Mouse (Mus musculus) neutrophil, adult 5-6 weeks (primary cell): ENCODE measurements around the gene Gm572. TPM values are rescaled to one million over a fixed set of nuclear protein-coding genes. Genes with fewer than 3 reads are reported as not detected.

ENCODE experiments used
- ATAC-seq: fragments of 151-379, 151-347 bp; 2 replicates; pipeline ENCODE4 v1.8.0; 2017; ENCODE audit warnings: mild to moderate bottlenecking, moderate TSS enrichment; ENCODE audit not compliant: insufficient number of reproducible peaks, poor library complexity, low FRiP score, severe bottlenecking; ENCODE audit errors: extremely low read depth
- total RNA-seq: library from RNA; stranded (forward); fragments of 200-1000 nt; gene quantifications from 2 replicates; pipeline ENCODE4 v1.2.3, GENCODE M21; 2017

The Gm572 gene
- total RNA-seq, 1 experiment from 2014 or later, result 0.35 TPM

DNA sequence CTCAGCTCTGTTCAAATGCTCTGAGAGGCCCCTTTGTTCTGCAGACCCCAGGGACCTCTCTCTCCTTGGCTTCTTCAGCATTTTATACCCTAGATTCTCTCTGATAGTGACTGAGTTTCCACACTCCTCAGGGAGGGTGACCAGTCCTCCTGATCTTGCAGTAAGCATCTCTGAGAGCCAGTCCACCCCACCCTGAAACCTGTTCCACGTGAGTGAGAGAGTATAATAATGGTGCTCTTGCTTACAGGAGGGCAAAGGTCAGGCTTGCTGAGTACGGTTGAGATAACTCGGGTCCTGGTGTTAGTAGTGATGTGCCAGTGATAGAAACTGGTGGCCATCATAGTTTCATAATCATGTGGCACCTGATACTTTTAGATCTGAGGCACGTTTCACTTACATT is 48.1 kb downstream of the Gm572 start:
- no peak for ATAC-seq

- no peak for ATAC-seq
These were observed 50.4 kb downstream of the Gm572 start for GRCm38 (mm10) chr4:148693417-148693959.

GRCm38 (mm10) chr4:148704756-148705155 is 61.6 kb downstream of the Gm572 start:
- no peak for ATAC-seq

- ATAC-seq, result no peak
These were observed 65.7 kb downstream of the Gm572 start for GRCm38 (mm10) chr4:148708836-148709235.

DNA sequence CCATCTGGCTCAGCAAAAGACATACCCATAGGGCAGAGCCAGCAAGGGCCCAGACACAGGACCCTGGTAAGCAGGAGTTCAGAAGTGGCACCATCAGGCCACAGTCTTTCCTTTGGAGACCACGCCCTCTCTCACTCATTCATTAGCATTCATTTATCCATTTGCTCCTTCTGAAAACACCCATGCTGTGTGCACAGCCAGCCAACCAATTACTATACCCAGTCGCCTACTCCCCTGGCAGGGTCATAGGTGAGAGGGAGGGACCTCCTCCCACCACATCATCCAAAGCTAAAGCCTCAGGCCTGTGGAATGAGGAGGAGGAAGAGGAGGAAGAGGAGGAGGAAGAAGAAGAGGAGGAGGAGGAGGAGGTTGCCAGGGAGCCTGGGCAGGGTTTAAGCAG is 67.3 kb downstream of the Gm572 start:
- no peak for ATAC-seq

DNA sequence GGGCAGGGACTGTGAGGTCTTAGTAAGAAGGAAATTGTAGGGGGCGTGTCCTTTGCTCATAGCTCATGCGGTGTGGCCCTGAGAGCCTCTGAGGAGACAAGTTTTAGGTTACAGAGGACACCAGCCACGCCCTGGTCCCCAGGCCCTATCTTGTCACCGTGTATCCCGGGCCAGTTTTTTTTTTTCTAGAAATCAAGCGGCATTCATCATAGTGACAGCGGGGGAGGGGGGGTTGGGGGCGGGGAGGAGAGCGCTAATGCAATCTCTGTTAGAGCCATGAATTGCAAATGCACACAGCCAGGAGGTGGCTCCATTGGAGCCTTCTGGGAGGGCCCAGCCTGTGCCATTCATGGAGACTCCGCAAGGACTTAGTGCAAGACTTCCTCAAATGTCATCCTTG is 68.2 kb downstream of the Gm572 start:
- ATAC-seq, result no peak

- ATAC-seq, result no peak
These were observed 69.5 kb downstream of the Gm572 start for GRCm38 (mm10) chr4:148712632-148713031.

- no peak for ATAC-seq
These were observed 70.9 kb downstream of the Gm572 start for GRCm38 (mm10) chr4:148714064-148714463.

- ATAC-seq, result no peak
These were observed 71.6 kb downstream of the Gm572 start for GRCm38 (mm10) chr4:148714739-148715138.

- no peak for ATAC-seq
These were observed 72.3 kb downstream of the Gm572 start for GRCm38 (mm10) chr4:148715396-148715795.

Other genes starting within 250 kb of the Gm572 start
- 8.3 and 8.6 TPM in 2 replicates for gene Ubiad1, start 198.5 kb upstream of the Gm572 start, total RNA-seq
- 20.4 and 21.1 TPM in 2 replicates for gene Mtor, start 194.7 kb upstream of the Gm572 start, total RNA-seq
- gene Angptl7, start 142.9 kb upstream of the Gm572 start, total RNA-seq, result not detected in 2 replicates
- 61.1 and 65.9 TPM in 2 replicates for gene Exosc10, start 84.9 kb upstream of the Gm572 start, total RNA-seq
- gene Srm, start 51.8 kb upstream of the Gm572 start, total RNA-seq, result 5.0 and 6.0 TPM in 2 replicates
- gene Masp2, start 40.8 kb upstream of the Gm572 start, total RNA-seq, result 0.37 and 0.70 TPM in 2 replicates
- gene Tardbp, start 16.3 kb upstream of the Gm572 start, total RNA-seq, result 303 and 322 TPM in 2 replicates
- gene Casz1, start 161.1 kb downstream of the Gm572 start, total RNA-seq, result 13.6 and 14.1 TPM in 2 replicates